Mouse (Mus musculus): ENCODE data around the gene Irx3. TPM values are rescaled to one million over a fixed set of nuclear protein-coding genes. Genes with fewer than 3 reads are reported as not detected.

The Irx3 gene
- polyA plus RNA-seq (2016; fragmentation: Nextera tagmentation; extraction: Ambion mirVana) = 11.8 and 12.2 TPM in 2 replicates

GRCm38 (mm10) chr8:91801839-91802238 lies at the start of gene Irx3:
TSS of gene Irx3 (minus strand) at chr8:91802067.
- DNase-seq (ENCODE audit: extremely low spot score, low spot score) = peak; percentile 79
- Histone ChIP-seq H3K9me3 (no peaks in the 10 kb centered on the region), H3K27me3 (ENCODE audit: poor library complexity, severe bottlenecking) (peaks cover 100% of the 10 kb centered on the region), H3K4me3 (peak within 1 kb of the TSS; percentile 70), H3K36me3 (replicated peaks) (peaks cover 8% of the 10 kb centered on the region), H3K4me1 (peaks cover 98% of the 10 kb centered on the region), H3K27ac (peak within 1 kb of the TSS; percentile 86)
- under 1% methylated on average over 30 of the region's 33 CpGs for WGBS

- 80% methylated on average over 10 of the region's 10 CpGs for WGBS
- peaks cover 100% of the 10 kb centered on the region for H3K27me3 ChIP-seq (ENCODE audit: poor library complexity, severe bottlenecking)
- peaks cover 27% of the 10 kb centered on the region for H3K4me1 ChIP-seq
Observed at GRCm38 (mm10) chr8:91851359-91851758, 49.5 kb upstream of the Irx3 start.

GRCm38 (mm10) chr8:91849984-91850383 lies 48.1 kb upstream of the Irx3 start:
- no peak overlapping the region for H3K4me3 ChIP-seq
- DNase-seq (ENCODE audit: extremely low spot score, low spot score) = no peak
- peaks cover 14% of the 10 kb centered on the region for H3K4me1 ChIP-seq
- no peaks in the 10 kb centered on the region for H3K9me3 ChIP-seq
- peaks cover 100% of the 10 kb centered on the region for H3K27me3 ChIP-seq (ENCODE audit: poor library complexity, severe bottlenecking)
- no peaks in the 10 kb centered on the region for H3K36me3 ChIP-seq (replicated peaks)
- 87% methylated on average over 6 of the region's 6 CpGs for WGBS
- no peak overlapping the region for H3K27ac ChIP-seq

More at GRCm38 (mm10) chr8:91851359-91851758, 49.5 kb upstream of the Irx3 start:
- no peak for DNase-seq (ENCODE audit: extremely low spot score, low spot score)
- Histone ChIP-seq H3K36me3 (replicated peaks) (no peaks in the 10 kb centered on the region), H3K27ac (no peak overlapping the region), H3K9me3 (no peaks in the 10 kb centered on the region), H3K4me3 (no peak overlapping the region)

- Histone ChIP-seq H3K27ac (no peak overlapping the region), H3K27me3 (ENCODE audit: poor library complexity, severe bottlenecking) (peaks cover 98% of the 10 kb centered on the region), H3K9me3 (no peaks in the 10 kb centered on the region), H3K36me3 (replicated peaks) (no peaks in the 10 kb centered on the region), H3K4me3 (no peak overlapping the region), H3K4me1 (peaks cover 14% of the 10 kb centered on the region)
- DNase-seq (ENCODE audit: extremely low spot score, low spot score) = no peak
- WGBS = 78% methylated on average over 8 of the region's 8 CpGs
Observed at GRCm38 (mm10) chr8:91849529-91849928, 47.7 kb upstream of the Irx3 start.

GRCm38 (mm10) chr8:91845641-91846040 lies 43.8 kb upstream of the Irx3 start:
- no peak for DNase-seq (ENCODE audit: extremely low spot score, low spot score)
- no peak overlapping the region for H3K4me3 ChIP-seq
- WGBS = 87% methylated on average over 3 of the region's 3 CpGs
- no peaks in the 10 kb centered on the region for H3K36me3 ChIP-seq (replicated peaks)
- H3K4me1 ChIP-seq = 0 out of 2 replicates have a peak, but pooled peaks cover 3% of the 10 kb centered on the region
- peaks cover 90% of the 10 kb centered on the region for H3K27me3 ChIP-seq (ENCODE audit: poor library complexity, severe bottlenecking)
- no peak overlapping the region for H3K27ac ChIP-seq
- no peaks in the 10 kb centered on the region for H3K9me3 ChIP-seq

GRCm38 (mm10) chr8:91837131-91837530 lies 35.3 kb upstream of the Irx3 start:
- WGBS = 52% methylated on average over 1 of the region's 1 CpGs
- H3K4me1 ChIP-seq = peaks cover 7% of the 10 kb centered on the region; the same call in 1 of the 2 replicates

GRCm38 (mm10) chr8:91836685-91837084 lies 34.8 kb upstream of the Irx3 start:
- Histone ChIP-seq H3K27ac (no peak overlapping the region), H3K4me1 (peaks cover 8% of the 10 kb centered on the region; the same call in 1 of the 2 replicates), H3K36me3 (replicated peaks) (no peaks in the 10 kb centered on the region), H3K4me3 (no peak overlapping the region), H3K27me3 (ENCODE audit: poor library complexity, severe bottlenecking) (peaks cover 96% of the 10 kb centered on the region), H3K9me3 (no peaks in the 10 kb centered on the region)
- 58% methylated on average over 9 of the region's 9 CpGs for WGBS
- no peak for DNase-seq (ENCODE audit: extremely low spot score, low spot score)

More at GRCm38 (mm10) chr8:91837131-91837530, 35.3 kb upstream of the Irx3 start:
- no peak for DNase-seq (ENCODE audit: extremely low spot score, low spot score)
- H3K27me3 ChIP-seq (ENCODE audit: poor library complexity, severe bottlenecking) = peaks cover 96% of the 10 kb centered on the region
- no peaks in the 10 kb centered on the region for H3K36me3 ChIP-seq (replicated peaks)
- no peak overlapping the region for H3K4me3 ChIP-seq
- no peaks in the 10 kb centered on the region for H3K9me3 ChIP-seq
- H3K27ac ChIP-seq = no peak overlapping the region

GRCm38 (mm10) chr8:91827661-91828060 lies 25.8 kb upstream of the Irx3 start:
- H3K9me3 ChIP-seq = no peaks in the 10 kb centered on the region
- no peak overlapping the region for H3K27ac ChIP-seq
- H3K4me1 ChIP-seq = peaks cover 16% of the 10 kb centered on the region
- peaks cover 95% of the 10 kb centered on the region for H3K27me3 ChIP-seq (ENCODE audit: poor library complexity, severe bottlenecking)
- H3K4me3 ChIP-seq = no peak overlapping the region
- no peak for DNase-seq (ENCODE audit: extremely low spot score, low spot score)
- no peaks in the 10 kb centered on the region for H3K36me3 ChIP-seq (replicated peaks)
- 93% methylated on average over 14 of the region's 14 CpGs for WGBS

- DNase-seq (ENCODE audit: extremely low spot score, low spot score) = no peak
- WGBS = 93% methylated on average over 9 of the region's 9 CpGs
Observed at GRCm38 (mm10) chr8:91827192-91827591, 25.3 kb upstream of the Irx3 start.

GRCm38 (mm10) chr8:91823357-91823756 lies 21.5 kb upstream of the Irx3 start:
- no peak for DNase-seq (ENCODE audit: extremely low spot score, low spot score)
- WGBS = 93% methylated on average over 11 of the region's 11 CpGs
- peaks cover 96% of the 10 kb centered on the region for H3K27me3 ChIP-seq (ENCODE audit: poor library complexity, severe bottlenecking)
- no peaks in the 10 kb centered on the region for H3K36me3 ChIP-seq (replicated peaks)
- no peaks in the 10 kb centered on the region for H3K9me3 ChIP-seq
- no peak overlapping the region for H3K4me3 ChIP-seq
- no peak overlapping the region for H3K27ac ChIP-seq
- peaks cover 20% of the 10 kb centered on the region for H3K4me1 ChIP-seq

More at GRCm38 (mm10) chr8:91827192-91827591, 25.3 kb upstream of the Irx3 start:
- H3K27me3 ChIP-seq (ENCODE audit: poor library complexity, severe bottlenecking) = peaks cover 95% of the 10 kb centered on the region
- no peaks in the 10 kb centered on the region for H3K36me3 ChIP-seq (replicated peaks)
- peaks cover 17% of the 10 kb centered on the region for H3K4me1 ChIP-seq
- H3K4me3 ChIP-seq = no peak overlapping the region
- no peak overlapping the region for H3K27ac ChIP-seq
- no peaks in the 10 kb centered on the region for H3K9me3 ChIP-seq

GRCm38 (mm10) chr8:91822746-91823145 lies 20.9 kb upstream of the Irx3 start:
- DNase-seq (ENCODE audit: extremely low spot score, low spot score) = no peak

GRCm38 (mm10) chr8:91821976-91822375 lies 20.1 kb upstream of the Irx3 start:
- Histone ChIP-seq H3K4me1 (peaks cover 28% of the 10 kb centered on the region), H3K4me3 (no peak overlapping the region), H3K36me3 (replicated peaks) (no peaks in the 10 kb centered on the region), H3K27ac (no peak overlapping the region), H3K9me3 (no peaks in the 10 kb centered on the region), H3K27me3 (ENCODE audit: poor library complexity, severe bottlenecking) (peaks cover 98% of the 10 kb centered on the region)
- 45% methylated on average over 4 of the region's 4 CpGs for WGBS
- DNase-seq (ENCODE audit: extremely low spot score, low spot score) = no peak

More at GRCm38 (mm10) chr8:91822746-91823145, 20.9 kb upstream of the Irx3 start:
- Histone ChIP-seq H3K27me3 (ENCODE audit: poor library complexity, severe bottlenecking) (peaks cover 97% of the 10 kb centered on the region), H3K36me3 (replicated peaks) (no peaks in the 10 kb centered on the region), H3K27ac (no peak overlapping the region), H3K4me3 (no peak overlapping the region), H3K9me3 (no peaks in the 10 kb centered on the region), H3K4me1 (peaks cover 26% of the 10 kb centered on the region)
- WGBS = 57% methylated on average over 4 of the region's 4 CpGs

GRCm38 (mm10) chr8:91819778-91820177 lies 17.9 kb upstream of the Irx3 start:
- H3K27ac ChIP-seq = no peak overlapping the region
- DNase-seq (ENCODE audit: extremely low spot score, low spot score) = no peak
- 86% methylated on average over 4 of the region's 4 CpGs for WGBS
- H3K4me1 ChIP-seq = peaks cover 28% of the 10 kb centered on the region
- H3K36me3 ChIP-seq (replicated peaks) = no peaks in the 10 kb centered on the region
- no peaks in the 10 kb centered on the region for H3K9me3 ChIP-seq
- H3K4me3 ChIP-seq = no peak overlapping the region
- peaks cover 98% of the 10 kb centered on the region for H3K27me3 ChIP-seq (ENCODE audit: poor library complexity, severe bottlenecking)
